Mouse (Mus musculus) thymus, adult 2 months (tissue): ENCODE measurements around the gene Zfp609.

Experiments
- CTCF ChIP-seq: fragments of 200-500 bp; IDR thresholded peaks from 2 replicates; pipeline ENCODE4 v1.5.1; 2012; ENCODE audit warnings: mild to moderate bottlenecking, control low read depth, low read length, moderate library complexity, borderline replicate concordance; ENCODE audit not compliant: control insufficient read depth, poor library complexity, insufficient read depth; ENCODE audit errors: extremely low read depth
- POLR2A ChIP-seq: fragments of 200-500 bp; IDR thresholded peaks from 2 replicates; pipeline ENCODE4 v1.6.1; 2012; ENCODE audit warnings: mild to moderate bottlenecking, low read length, control low read depth, moderate library complexity; ENCODE audit not compliant: control insufficient read depth, poor library complexity, insufficient read depth; ENCODE audit errors: extremely low read depth

DNA sequence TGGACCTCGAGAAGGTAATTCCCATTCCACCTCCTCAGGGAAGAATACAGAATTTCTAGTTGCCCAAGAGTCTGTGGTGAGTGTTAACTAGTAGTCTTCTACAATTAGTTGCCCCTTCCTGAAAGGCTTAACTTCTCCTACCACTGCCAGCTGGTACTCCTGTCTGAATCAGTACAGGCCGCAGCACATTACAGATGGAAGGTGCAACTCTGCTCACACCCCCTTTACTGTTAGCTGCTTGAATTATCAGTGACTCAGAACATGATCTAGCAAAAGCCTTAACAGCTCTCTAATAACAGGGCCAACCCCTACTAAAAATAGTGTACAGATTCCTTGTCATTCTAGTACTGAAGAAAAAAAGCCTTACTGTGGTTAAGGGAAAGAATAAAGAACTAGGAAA lies 31.7 kb downstream of the Zfp609 start:
- TF ChIP-seq CTCF (no peak), POLR2A (no peak)
